In genomic region chr16:6287699-6288098, GRCm38 (mm10) we compare ENCODE assay signal across 26 mouse cellular contexts.
DNase-seq lines count a peak whose midpoint lies in the region; ATAC-seq and TF ChIP-seq lines count a peak whose summit lies in the region.
"Had no signal": no experiment of that assay in that cellular context is flagged by ENCODE, and none has a peak within 500 bp of the region (broad histone marks: within the 10 kb centered on the region; RNA-seq: fewer than 3 reads in every experiment).

No protein-coding gene starts in this region.

- H3K27me3 ChIP-seq in forebrain, postnatal 0 days (ENCODE audit: insufficient read depth, low read length) = no peaks in the 10 kb centered on the region
- no peaks in the 10 kb centered on the region for H3K27me3 ChIP-seq in forebrain, embryonic 10.5 days (ENCODE audit: poor library complexity, severe bottlenecking)
- no peaks in the 10 kb centered on the region for H3K27me3 ChIP-seq in kidney, postnatal 0 days (ENCODE audit: insufficient read depth, low read length)
- H3K27me3 ChIP-seq in neural tube, embryonic 13.5 days = no peaks in the 10 kb centered on the region
- H3K27me3 ChIP-seq: liver, embryonic 12.5 days; midbrain, embryonic 12.5 days; neural tube, embryonic 12.5 days had no signal

- peaks cover 6% of the 10 kb centered on the region for H3K4me1 ChIP-seq in forebrain, postnatal 0 days (ENCODE audit: insufficient read depth)
- peaks cover 17% of the 10 kb centered on the region; the same call in 1 of the 2 replicates for H3K4me1 ChIP-seq in forebrain, embryonic 10.5 days
- no peaks in the 10 kb centered on the region for H3K4me1 ChIP-seq in kidney, postnatal 0 days (replicated peaks; ENCODE audit: insufficient read depth, low read length)
- H3K4me1 ChIP-seq in neural tube, embryonic 13.5 days (replicated peaks) = peaks cover 24% of the 10 kb centered on the region
- H3K4me1 ChIP-seq: liver, embryonic 12.5 days; midbrain, embryonic 12.5 days; neural tube, embryonic 12.5 days had no signal

- ATAC-seq in forebrain, postnatal 0 days = peak; percentile 48; the same call in 1 of the 2 replicates
- no peak for ATAC-seq in kidney, postnatal 0 days (replicated peaks; ENCODE audit: low FRiP score, low read depth)
- ATAC-seq in neural tube, embryonic 13.5 days (ENCODE audit: low read depth) = no peak
- ATAC-seq: intestine, embryonic 16.5 days; liver, embryonic 12.5 days; liver, postnatal 0 days had no signal

- no peak overlapping the region for H3K4me2 ChIP-seq in forebrain, postnatal 0 days (ENCODE audit: low read depth)
- no peak overlapping the region for H3K4me2 ChIP-seq in kidney, postnatal 0 days (ENCODE audit: low read length)
- no peak overlapping the region for H3K4me2 ChIP-seq in neural tube, embryonic 13.5 days
- H3K4me2 ChIP-seq: heart, embryonic 11.5 days; liver, embryonic 12.5 days; midbrain, embryonic 12.5 days; neural tube, embryonic 12.5 days had no signal

- WGBS in forebrain, postnatal 0 days = 52% methylated on average over 2 of the region's 2 CpGs
- whole genome bisulfite sequencing in forebrain, embryonic 10.5 days = 68% methylated on average over 2 of the region's 2 CpGs
- WGBS in kidney, postnatal 0 days = 61% methylated on average over 2 of the region's 2 CpGs
- 66% methylated on average over 2 of the region's 2 CpGs for WGBS in neural tube, embryonic 13.5 days

- H3K36me3 ChIP-seq in forebrain, postnatal 0 days (ENCODE audit: insufficient read depth) = no peaks in the 10 kb centered on the region
- no peaks in the 10 kb centered on the region for H3K36me3 ChIP-seq in forebrain, embryonic 10.5 days (replicated peaks)
- no peaks in the 10 kb centered on the region for H3K36me3 ChIP-seq in kidney, postnatal 0 days (ENCODE audit: insufficient read depth, low read length)
- H3K36me3 ChIP-seq in neural tube, embryonic 13.5 days = no peaks in the 10 kb centered on the region
- H3K36me3 ChIP-seq: G1E; liver, embryonic 12.5 days; midbrain, embryonic 12.5 days; neural tube, embryonic 12.5 days had no signal

- 0 out of 2 replicates have a peak overlapping the region, but pooled peaks have one; percentile 15 for H3K27ac ChIP-seq in forebrain, postnatal 0 days (ENCODE audit: low read depth, low read length)
- H3K27ac ChIP-seq in forebrain, embryonic 10.5 days = no peak overlapping the region
- no peak overlapping the region for H3K27ac ChIP-seq in kidney, postnatal 0 days
- H3K27ac ChIP-seq in neural tube, embryonic 13.5 days (replicated peaks) = no peak overlapping the region
- H3K27ac ChIP-seq: left cerebral cortex, adult 2 months; liver, embryonic 12.5 days; midbrain, embryonic 12.5 days; neural tube, embryonic 12.5 days had no signal

- no peaks in the 10 kb centered on the region for H3K9me3 ChIP-seq in forebrain, postnatal 0 days (ENCODE audit: low read length)
- no peaks in the 10 kb centered on the region for H3K9me3 ChIP-seq in forebrain, embryonic 10.5 days
- H3K9me3 ChIP-seq in kidney, postnatal 0 days (replicated peaks; ENCODE audit: low read length) = no peaks in the 10 kb centered on the region
- H3K9me3 ChIP-seq in neural tube, embryonic 13.5 days = no peaks in the 10 kb centered on the region
- H3K9me3 ChIP-seq: liver, embryonic 12.5 days; midbrain, embryonic 12.5 days; neural tube, embryonic 12.5 days had no signal

- no peak overlapping the region for H3K4me3 ChIP-seq in forebrain, postnatal 0 days (ENCODE audit: low read depth, low read length)
- H3K4me3 ChIP-seq in forebrain, embryonic 10.5 days = no peak overlapping the region
- H3K4me3 ChIP-seq in kidney, postnatal 0 days (replicated peaks; ENCODE audit: low read depth, low read length) = no peak overlapping the region
- H3K4me3 ChIP-seq in neural tube, embryonic 13.5 days = no peak overlapping the region
- H3K4me3 ChIP-seq: left cerebral cortex, adult 2 months; liver, embryonic 12.5 days; midbrain, embryonic 12.5 days; neural tube, embryonic 12.5 days had no signal

- H3K9ac ChIP-seq in forebrain, postnatal 0 days = no peak overlapping the region
- H3K9ac ChIP-seq in kidney, postnatal 0 days (ENCODE audit: low read depth, low read length) = no peak overlapping the region
- H3K9ac ChIP-seq in neural tube, embryonic 13.5 days = 0 out of 2 replicates have a peak overlapping the region, but pooled peaks have one; percentile 4
- H3K9ac ChIP-seq: liver, embryonic 12.5 days; liver, postnatal 0 days; midbrain, embryonic 12.5 days; neural tube, embryonic 12.5 days had no signal

- peak; percentile 5 for DNase-seq in embryo, embryonic 11 days
- DNase-seq in embryo, embryonic 9.5 days (ENCODE audit: extremely low spot score) = no peak
- no peak for DNase-seq in forebrain, postnatal 0 days
- DNase-seq in forebrain, embryonic 10.5 days (ENCODE audit: extremely low spot score, low spot score) = no peak
- DNase-seq in kidney, postnatal 0 days (ENCODE audit: low spot score) = peak; percentile 1
- no peak for DNase-seq in kidney, postnatal 4 days
- DNase-seq in neural tube, embryonic 10.5 days (ENCODE audit: extremely low spot score, low spot score) = no peak
- DNase-seq: adrenal gland, adult 8-10 months; cerebellum, adult 11-12 months; cerebellum, adult 9-11 months; gastrocnemius, postnatal 25 days; heart, adult 18-20 months; kidney, adult 8-10 months; kidney, postnatal 10 days; liver, postnatal 0 days; lung, postnatal 36 days; thymus, adult 2 months; thymus, postnatal 36 days had no signal

- no peak for TF ChIP-seq CTCF in forebrain, postnatal 0 days (IDR thresholded peaks at IDR 0.05; ENCODE audit: low read depth)
- no peak for TF ChIP-seq CTCF in kidney, postnatal 0 days (IDR thresholded peaks at IDR 0.05; ENCODE audit: low read depth)

Comparison
In these comparisons a context has a peak if more than half of its experiments do, and no peak if none do; other contexts are left out.
1. DNase-seq: peak in embryo, embryonic 11 days (single experiment) and kidney, postnatal 0 days (single experiment); none in embryo, embryonic 9.5 days (single experiment), forebrain, postnatal 0 days (single experiment), forebrain, embryonic 10.5 days (single experiment), kidney, postnatal 4 days (0 of 2) and neural tube, embryonic 10.5 days (single experiment).